Mouse (Mus musculus) neural tube, embryonic 15.5 days (tissue): ENCODE data around the gene Bank1. TPM values are rescaled to one million over a fixed set of nuclear protein-coding genes. Genes with fewer than 3 reads are reported as not detected.

Source experiments
- ATAC-seq: fragments of 200-750 bp; cut with Nextera tagmentation; 2 replicates; pipeline ENCODE4 v1.8.0; 2017; ENCODE audit warnings: mild to moderate bottlenecking, moderate TSS enrichment, moderate library complexity; ENCODE audit not compliant: low FRiP score
- H3K27ac ChIP-seq: fragments of 300-500 bp; sonication (generic); replicated peaks from 2 replicates; pipeline ENCODE4 v1.5.1; 2015; ENCODE audit warnings: mild to moderate bottlenecking, inconsistent platforms
- H3K27me3 ChIP-seq: fragments of 300-500 bp; sonication (generic); replicated peaks from 2 replicates; pipeline ENCODE4 v1.6.1; 2015; ENCODE audit warnings: inconsistent platforms
- H3K36me3 ChIP-seq: fragments of 300-500 bp; sonication (generic); 2 replicates; pipeline ENCODE4 v1.6.1; 2015; ENCODE audit warnings: inconsistent platforms
- H3K4me1 ChIP-seq: fragments of 300-500 bp; sonication (generic); 2 replicates; pipeline ENCODE4 v1.6.1; 2015; ENCODE audit warnings: inconsistent platforms
- H3K4me2 ChIP-seq: fragments of 300-500 bp; sonication (generic); 2 replicates; pipeline ENCODE4 v1.6.1; 2015; ENCODE audit warnings: inconsistent platforms, mild to moderate bottlenecking, moderate library complexity
- H3K4me3 ChIP-seq: fragments of 300-500 bp; sonication (generic); replicated peaks from 2 replicates; pipeline ENCODE4 v1.5.1; 2015; ENCODE audit warnings: mild to moderate bottlenecking, inconsistent platforms
- H3K9ac ChIP-seq: fragments of 300-500 bp; sonication (generic); replicated peaks from 2 replicates; pipeline ENCODE4 v1.6.1; 2015; ENCODE audit warnings: mild to moderate bottlenecking, inconsistent platforms
- H3K9me3 ChIP-seq: fragments of 300-500 bp; sonication (generic); replicated peaks from 2 replicates; pipeline ENCODE4 v1.6.1; 2016; ENCODE audit warnings: inconsistent platforms
- WGBS: fragments of 180-500 bp; shearing (Covaris S2); methylation state at CpG from one replicate; pipeline ENCODE4 v1.1.7; 2015; ENCODE audit warnings: mixed read lengths; 5-methylcytosine and 5-hydroxymethylcytosine counted together
- polyA plus RNA-seq: library from polyadenylated mRNA; unstranded; fragments of >200 nt; fragmentation: Nextera tagmentation; extraction: Ambion mirVana; gene quantifications from 2 replicates; pipeline ENCODE4 v1.2.1, GENCODE M21; 2015

Gene Bank1
- polyA plus RNA-seq, 1 experiment from 2014 or later, result 0.38 TPM

- 96% methylated on average over 4 of the region's 4 CpGs for WGBS
- no peak overlapping the region for H3K9ac ChIP-seq
Observed at GRCm38 (mm10) chr3:136251578-136251977, 74.3 kb downstream of the Bank1 start.

GRCm38 (mm10) chr3:136247331-136247730 is 78.5 kb downstream of the Bank1 start:
- no peaks in the 10 kb centered on the region for H3K36me3 ChIP-seq
- H3K9me3 ChIP-seq, result no peaks in the 10 kb centered on the region
- 75% methylated on average over 5 of the region's 5 CpGs for WGBS
- H3K4me2 ChIP-seq, result no peak overlapping the region
- ATAC-seq, result no peak
- no peaks in the 10 kb centered on the region for H3K27me3 ChIP-seq
- H3K4me3 ChIP-seq, result no peak overlapping the region
- H3K4me1 ChIP-seq, result no peaks in the 10 kb centered on the region
- no peak overlapping the region for H3K27ac ChIP-seq
- no peak overlapping the region for H3K9ac ChIP-seq

More at GRCm38 (mm10) chr3:136251578-136251977, 74.3 kb downstream of the Bank1 start:
- Histone ChIP-seq H3K36me3 (no peaks in the 10 kb centered on the region), H3K4me2 (no peak overlapping the region), H3K4me1 (no peaks in the 10 kb centered on the region), H3K27me3 (no peaks in the 10 kb centered on the region), H3K4me3 (no peak overlapping the region), H3K27ac (no peak overlapping the region), H3K9me3 (no peaks in the 10 kb centered on the region)
- no peak for ATAC-seq

- H3K36me3 ChIP-seq, result no peaks in the 10 kb centered on the region
- no peaks in the 10 kb centered on the region for H3K4me1 ChIP-seq
- no peak for ATAC-seq
- H3K27me3 ChIP-seq, result no peaks in the 10 kb centered on the region
- WGBS, result 47% methylated on average over 2 of the region's 2 CpGs
- no peak overlapping the region for H3K27ac ChIP-seq
- H3K4me2 ChIP-seq, result no peak overlapping the region
- no peak overlapping the region for H3K4me3 ChIP-seq
- H3K9ac ChIP-seq, result no peak overlapping the region
- no peaks in the 10 kb centered on the region for H3K9me3 ChIP-seq
Observed at GRCm38 (mm10) chr3:136244931-136245330, 80.9 kb downstream of the Bank1 start.

GRCm38 (mm10) chr3:136238790-136239189 is 87.1 kb downstream of the Bank1 start:
- WGBS, result 85% methylated on average over 3 of the region's 3 CpGs
- no peaks in the 10 kb centered on the region for H3K4me1 ChIP-seq

GRCm38 (mm10) chr3:136233507-136233906 is 92.4 kb downstream of the Bank1 start:
- no peak for ATAC-seq
- no peak overlapping the region for H3K4me3 ChIP-seq

More at GRCm38 (mm10) chr3:136238790-136239189, 87.1 kb downstream of the Bank1 start:
- H3K36me3 ChIP-seq, result no peaks in the 10 kb centered on the region
- ATAC-seq, result no peak
- no peak overlapping the region for H3K4me3 ChIP-seq
- H3K4me2 ChIP-seq, result no peak overlapping the region
- H3K27ac ChIP-seq, result no peak overlapping the region
- no peak overlapping the region for H3K9ac ChIP-seq
- no peaks in the 10 kb centered on the region for H3K9me3 ChIP-seq
- no peaks in the 10 kb centered on the region for H3K27me3 ChIP-seq

GRCm38 (mm10) chr3:136230602-136231151 is 95.2 kb downstream of the Bank1 start:
- Histone ChIP-seq H3K9me3 (no peaks in the 10 kb centered on the region), H3K4me3 (no peak overlapping the region), H3K27ac (no peak overlapping the region), H3K4me1 (no peaks in the 10 kb centered on the region), H3K36me3 (no peaks in the 10 kb centered on the region), H3K27me3 (no peaks in the 10 kb centered on the region), H3K4me2 (no peak overlapping the region), H3K9ac (no peak overlapping the region)
- no peak for ATAC-seq
- WGBS, result 92% methylated on average over 3 of the region's 3 CpGs

More at GRCm38 (mm10) chr3:136233507-136233906, 92.4 kb downstream of the Bank1 start:
- Histone ChIP-seq H3K36me3 (no peaks in the 10 kb centered on the region), H3K27ac (no peak overlapping the region), H3K9me3 (no peaks in the 10 kb centered on the region), H3K27me3 (no peaks in the 10 kb centered on the region), H3K4me1 (no peaks in the 10 kb centered on the region), H3K4me2 (no peak overlapping the region), H3K9ac (no peak overlapping the region)
- WGBS, result 73% methylated on average over 2 of the region's 2 CpGs

GRCm38 (mm10) chr3:136189661-136190228 is 136.1 kb downstream of the Bank1 start:
- Histone ChIP-seq H3K4me2 (no peak overlapping the region), H3K4me3 (no peak overlapping the region), H3K9ac (no peak overlapping the region), H3K4me1 (no peaks in the 10 kb centered on the region), H3K9me3 (no peaks in the 10 kb centered on the region), H3K27me3 (no peaks in the 10 kb centered on the region), H3K27ac (no peak overlapping the region), H3K36me3 (no peaks in the 10 kb centered on the region)
- WGBS, result 75% methylated on average over 1 of the region's 1 CpGs
- no peak for ATAC-seq

- WGBS, result 58% methylated on average over 3 of the region's 3 CpGs
- Histone ChIP-seq H3K4me3 (no peak overlapping the region), H3K36me3 (no peaks in the 10 kb centered on the region), H3K9ac (no peak overlapping the region), H3K4me2 (no peak overlapping the region), H3K4me1 (no peaks in the 10 kb centered on the region), H3K9me3 (no peaks in the 10 kb centered on the region), H3K27me3 (no peaks in the 10 kb centered on the region), H3K27ac (no peak overlapping the region)
- no peak for ATAC-seq
Observed at GRCm38 (mm10) chr3:136186548-136187113, 139.2 kb downstream of the Bank1 start.

GRCm38 (mm10) chr3:136171631-136172030 is 154.2 kb downstream of the Bank1 start:
- no peak overlapping the region for H3K9ac ChIP-seq
- H3K27me3 ChIP-seq, result no peaks in the 10 kb centered on the region
- H3K27ac ChIP-seq, result no peak overlapping the region
- ATAC-seq, result no peak
- H3K9me3 ChIP-seq, result no peaks in the 10 kb centered on the region
- no peak overlapping the region for H3K4me2 ChIP-seq
- H3K4me3 ChIP-seq, result no peak overlapping the region
- H3K36me3 ChIP-seq, result no peaks in the 10 kb centered on the region
- H3K4me1 ChIP-seq, result no peaks in the 10 kb centered on the region

GRCm38 (mm10) chr3:136168071-136168470 is 157.8 kb downstream of the Bank1 start:
- Histone ChIP-seq H3K27me3 (no peaks in the 10 kb centered on the region), H3K9ac (no peak overlapping the region), H3K36me3 (no peaks in the 10 kb centered on the region), H3K4me3 (no peak overlapping the region), H3K27ac (no peak overlapping the region), H3K4me1 (no peaks in the 10 kb centered on the region), H3K4me2 (no peak overlapping the region), H3K9me3 (no peaks in the 10 kb centered on the region)
- 38% methylated on average over 4 of the region's 4 CpGs for WGBS
- no peak for ATAC-seq

GRCm38 (mm10) chr3:136166671-136167070 is 159.2 kb downstream of the Bank1 start:
- no peaks in the 10 kb centered on the region for H3K4me1 ChIP-seq
- H3K36me3 ChIP-seq, result no peaks in the 10 kb centered on the region
- no peak overlapping the region for H3K4me2 ChIP-seq
- ATAC-seq, result no peak
- H3K9ac ChIP-seq, result no peak overlapping the region
- 96% methylated on average over 4 of the region's 4 CpGs for WGBS
- no peaks in the 10 kb centered on the region for H3K27me3 ChIP-seq
- no peaks in the 10 kb centered on the region for H3K9me3 ChIP-seq
- H3K27ac ChIP-seq, result no peak overlapping the region
- no peak overlapping the region for H3K4me3 ChIP-seq

GRCm38 (mm10) chr3:136166033-136166361 is 159.9 kb downstream of the Bank1 start:
- WGBS, result 75% methylated on average over 2 of the region's 2 CpGs
- Histone ChIP-seq H3K4me3 (no peak overlapping the region), H3K4me1 (no peaks in the 10 kb centered on the region), H3K36me3 (no peaks in the 10 kb centered on the region), H3K27ac (no peak overlapping the region), H3K9me3 (no peaks in the 10 kb centered on the region), H3K27me3 (no peaks in the 10 kb centered on the region), H3K4me2 (no peak overlapping the region), H3K9ac (no peak overlapping the region)
- no peak for ATAC-seq
